Mouse (Mus musculus) midbrain, embryonic 15.5 days (tissue): Measurements from ENCODE around the gene Vmp1. TPM values are rescaled to one million over a fixed set of nuclear protein-coding genes. Genes with fewer than 3 reads are reported as not detected.
A peak's percentile ranks its signal among the peaks of the same experiment; 100 is the strongest.

ENCODE experiments used
- ATAC-seq: fragments of 200-750 bp; cut with Nextera tagmentation; replicated peaks from 2 replicates; pipeline ENCODE4 v1.8.0; 2017; ENCODE audit warnings: moderate TSS enrichment
- H3K27ac ChIP-seq: fragments of 300-500 bp; sonication (generic); 2 replicates; pipeline ENCODE4 v1.5.1; 2015; ENCODE audit warnings: mild to moderate bottlenecking, inconsistent platforms
- H3K27me3 ChIP-seq: fragments of 300-500 bp; sonication (generic); replicated peaks from 2 replicates; pipeline ENCODE4 v1.6.1; 2015; ENCODE audit warnings: inconsistent platforms
- H3K36me3 ChIP-seq: fragments of 300-500 bp; sonication (generic); replicated peaks from 2 replicates; pipeline ENCODE4 v1.6.1; 2015; ENCODE audit warnings: inconsistent platforms
- H3K4me1 ChIP-seq: fragments of 300-500 bp; sonication (generic); 2 replicates; pipeline ENCODE4 v1.6.1; 2015; ENCODE audit warnings: inconsistent platforms
- H3K4me2 ChIP-seq: fragments of 300-500 bp; sonication (generic); 2 replicates; pipeline ENCODE4 v1.6.1; 2015; ENCODE audit warnings: inconsistent platforms, mild to moderate bottlenecking, moderate library complexity
- H3K4me3 ChIP-seq: fragments of 300-500 bp; sonication (generic); 2 replicates; pipeline ENCODE4 v1.5.1; 2015; ENCODE audit warnings: mild to moderate bottlenecking, inconsistent platforms
- H3K9ac ChIP-seq: fragments of 300-500 bp; sonication (generic); 2 replicates; pipeline ENCODE4 v1.6.1; 2015; ENCODE audit warnings: mild to moderate bottlenecking, inconsistent platforms
- H3K9me3 ChIP-seq: fragments of 300-500 bp; sonication (generic); 2 replicates; pipeline ENCODE4 v1.6.1; 2016; ENCODE audit warnings: inconsistent platforms
- WGBS: fragments of 180-500 bp; shearing (Covaris S2); methylation state at CpG from one replicate; pipeline ENCODE4 v1.1.7; 2015; ENCODE audit warnings: mixed read lengths; 5-methylcytosine and 5-hydroxymethylcytosine counted together
- polyA plus RNA-seq: library from polyadenylated mRNA; unstranded; fragments of >200 nt; fragmentation: Nextera tagmentation; extraction: Ambion mirVana; gene quantifications from 2 replicates; pipeline ENCODE4 v1.2.1, GENCODE M21; 2015

Gene Vmp1
- polyA plus RNA-seq, 1 experiment from 2014 or later: 111 TPM

DNA sequence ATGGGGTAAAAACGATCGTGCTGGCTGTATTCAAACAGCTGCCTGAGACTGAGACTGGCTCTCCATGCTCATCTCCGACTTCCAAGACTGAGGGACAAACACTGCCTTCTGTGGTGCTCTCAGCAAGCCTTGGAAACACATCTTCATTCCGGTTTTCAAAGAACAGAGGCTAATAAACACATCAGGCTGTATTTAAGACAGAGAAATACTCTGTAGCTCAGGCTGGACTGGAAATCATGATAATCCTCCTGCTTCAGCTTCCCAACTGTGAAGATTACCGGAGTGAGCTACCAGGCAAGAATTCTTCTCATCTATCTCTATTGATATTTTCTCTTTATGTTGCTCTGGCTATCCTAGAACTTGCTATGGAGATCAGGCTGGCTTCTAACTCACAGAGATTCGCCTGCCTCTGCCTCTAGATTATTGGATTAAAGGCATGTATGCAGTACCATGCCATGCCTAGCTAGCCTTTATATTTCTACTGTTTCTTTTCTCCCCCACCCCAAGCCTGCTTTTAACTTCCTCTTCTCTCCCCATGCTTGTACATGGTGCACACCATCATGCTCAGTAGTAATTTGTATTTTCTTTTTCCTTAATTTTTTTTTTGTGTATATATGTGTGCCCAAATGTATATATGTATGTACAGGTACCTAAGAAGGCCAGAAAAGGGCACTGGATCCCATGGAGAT, 89.3 kb downstream of the Vmp1 start:
- H3K27me3 ChIP-seq: no peaks in the 10 kb centered on the region
- no peak overlapping the region for H3K4me2 ChIP-seq
- no peaks in the 10 kb centered on the region for H3K9me3 ChIP-seq
- no peaks in the 10 kb centered on the region for H3K36me3 ChIP-seq
- H3K27ac ChIP-seq: no peak overlapping the region
- H3K4me3 ChIP-seq: no peak overlapping the region
- no peak overlapping the region for H3K9ac ChIP-seq
- WGBS: 72% methylated on average over 6 of the region's 6 CpGs
- no peak for ATAC-seq
- H3K4me1 ChIP-seq: peaks cover 6% of the 10 kb centered on the region; the same call in 1 of the 2 replicates

DNA sequence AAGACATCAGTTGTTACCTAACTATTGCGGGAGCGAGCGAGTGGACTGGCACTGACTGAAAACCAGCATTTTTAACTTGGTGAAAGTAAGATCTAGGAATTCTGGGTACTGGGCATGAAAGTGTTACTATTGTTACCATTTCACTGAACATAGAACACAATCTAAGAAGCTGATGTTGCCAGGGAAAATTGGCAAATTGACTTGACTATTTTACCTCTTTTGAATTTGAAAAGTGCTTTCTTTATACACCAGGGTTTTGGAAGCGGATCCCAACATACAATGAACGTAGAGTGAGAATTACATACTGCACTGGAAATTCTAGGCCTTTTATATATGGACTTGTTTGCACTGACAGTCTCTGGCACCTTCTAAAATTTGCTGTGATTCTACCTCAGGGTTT, 90.2 kb downstream of the Vmp1 start:
- WGBS: 59% methylated on average over 5 of the region's 5 CpGs
- 0 out of 2 replicates have a peak overlapping the region, but pooled peaks have one; percentile 4 for H3K27ac ChIP-seq
- no peak for ATAC-seq

DNA sequence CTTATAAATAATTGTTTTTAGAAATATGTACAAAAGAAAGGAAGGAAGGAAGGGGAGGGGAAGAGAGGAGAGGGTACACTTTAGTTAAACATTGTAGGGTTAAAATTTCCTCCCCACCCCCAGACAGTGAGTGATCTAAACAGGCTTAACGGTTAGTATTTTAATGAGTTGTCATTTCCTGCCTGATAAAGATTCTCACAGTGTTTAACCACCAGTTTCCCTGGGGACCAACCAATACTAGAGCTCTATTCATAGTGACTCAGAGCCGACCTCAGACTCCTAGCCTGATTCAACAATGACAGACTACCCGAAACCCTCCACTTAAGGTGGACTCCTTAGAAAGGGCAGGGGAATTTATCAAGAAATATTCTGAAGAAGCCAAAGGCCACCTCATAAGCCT, 90.6 kb downstream of the Vmp1 start:
- Histone ChIP-seq H3K27me3 (no peaks in the 10 kb centered on the region), H3K27ac (0 out of 2 replicates have a peak overlapping the region, but pooled peaks have one; percentile 4), H3K9me3 (no peaks in the 10 kb centered on the region), H3K4me2 (no peak overlapping the region), H3K4me1 (peaks cover 6% of the 10 kb centered on the region; the same call in 1 of the 2 replicates), H3K36me3 (no peaks in the 10 kb centered on the region), H3K4me3 (no peak overlapping the region), H3K9ac (no peak overlapping the region)
- WGBS: 22% methylated on average over 3 of the region's 3 CpGs
- no peak for ATAC-seq

More for the DNA sequence above, 90.2 kb downstream of the Vmp1 start:
- Histone ChIP-seq H3K9me3 (no peaks in the 10 kb centered on the region), H3K4me1 (peaks cover 6% of the 10 kb centered on the region; the same call in 1 of the 2 replicates), H3K4me2 (no peak overlapping the region), H3K9ac (no peak overlapping the region), H3K27me3 (no peaks in the 10 kb centered on the region), H3K4me3 (no peak overlapping the region), H3K36me3 (no peaks in the 10 kb centered on the region)

DNA sequence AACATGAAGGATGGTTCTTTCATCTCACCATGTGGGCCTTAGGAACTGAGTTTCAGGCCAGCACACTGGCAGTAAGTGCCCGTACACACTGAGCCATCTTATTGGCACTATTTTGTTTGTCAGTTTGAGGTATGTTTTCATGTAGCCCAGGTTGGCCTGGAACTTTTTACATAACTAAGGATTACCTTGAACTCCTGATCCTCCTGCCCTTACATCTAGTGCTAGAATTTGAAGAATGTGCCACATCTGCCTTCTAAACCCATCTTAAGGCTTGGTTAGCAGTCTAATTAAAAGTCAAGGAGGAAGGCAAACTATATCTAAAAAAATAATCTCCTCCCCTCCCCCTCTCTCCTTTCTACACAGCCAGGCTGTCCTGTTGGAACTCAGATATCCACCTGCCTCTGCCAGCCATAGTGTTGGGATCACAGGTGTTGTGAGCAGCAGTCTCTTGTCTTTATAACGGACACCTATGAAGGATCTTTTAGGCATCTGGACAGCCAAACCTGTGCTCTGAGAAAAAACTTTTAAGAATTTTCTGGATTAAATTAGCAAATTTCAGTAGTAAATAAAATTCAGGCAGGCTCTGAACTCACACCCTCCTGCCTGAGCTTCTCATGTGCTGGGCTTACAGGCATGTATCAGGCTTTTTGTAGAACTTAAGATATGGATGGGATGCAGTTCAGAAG, 91.6 kb downstream of the Vmp1 start:
- Histone ChIP-seq H3K27me3 (no peaks in the 10 kb centered on the region), H3K4me3 (no peak overlapping the region), H3K4me2 (no peak overlapping the region), H3K9ac (no peak overlapping the region), H3K36me3 (no peaks in the 10 kb centered on the region), H3K9me3 (no peaks in the 10 kb centered on the region), H3K4me1 (peaks cover 10% of the 10 kb centered on the region), H3K27ac (no peak overlapping the region)
- WGBS: 89% methylated on average over 2 of the region's 2 CpGs
- ATAC-seq: no peak

DNA sequence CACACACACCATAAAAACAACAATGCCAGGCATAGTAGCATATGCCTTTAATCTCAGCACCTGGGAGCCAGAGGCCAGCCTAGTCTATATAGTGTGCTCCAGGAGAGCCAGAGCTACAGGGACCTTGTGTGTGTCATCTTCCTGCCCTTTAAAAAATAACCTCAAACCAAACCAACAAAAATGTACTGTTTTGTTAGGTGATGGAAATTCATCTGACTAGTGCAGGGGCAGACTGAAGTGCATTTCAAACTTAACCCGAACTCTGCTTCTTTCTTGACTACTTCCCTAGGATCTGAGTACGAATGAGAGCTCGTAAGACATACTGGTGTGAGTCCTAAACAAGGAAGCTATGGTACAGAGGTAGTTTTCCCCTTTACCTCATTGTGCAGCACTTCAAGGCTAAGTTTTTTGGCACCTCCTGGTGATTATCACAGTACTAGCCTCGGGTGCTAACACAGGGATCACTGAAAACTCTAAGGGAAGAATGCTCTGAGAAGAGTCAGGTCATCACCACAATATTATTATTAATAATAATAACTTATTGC, 92.3 kb downstream of the Vmp1 start:
- Histone ChIP-seq H3K27ac (no peak overlapping the region), H3K9me3 (no peaks in the 10 kb centered on the region), H3K36me3 (no peaks in the 10 kb centered on the region), H3K9ac (no peak overlapping the region), H3K4me2 (no peak overlapping the region), H3K4me1 (peaks cover 15% of the 10 kb centered on the region), H3K27me3 (no peaks in the 10 kb centered on the region), H3K4me3 (no peak overlapping the region)
- no peak for ATAC-seq
- 88% methylated on average over 4 of the region's 4 CpGs for WGBS

DNA sequence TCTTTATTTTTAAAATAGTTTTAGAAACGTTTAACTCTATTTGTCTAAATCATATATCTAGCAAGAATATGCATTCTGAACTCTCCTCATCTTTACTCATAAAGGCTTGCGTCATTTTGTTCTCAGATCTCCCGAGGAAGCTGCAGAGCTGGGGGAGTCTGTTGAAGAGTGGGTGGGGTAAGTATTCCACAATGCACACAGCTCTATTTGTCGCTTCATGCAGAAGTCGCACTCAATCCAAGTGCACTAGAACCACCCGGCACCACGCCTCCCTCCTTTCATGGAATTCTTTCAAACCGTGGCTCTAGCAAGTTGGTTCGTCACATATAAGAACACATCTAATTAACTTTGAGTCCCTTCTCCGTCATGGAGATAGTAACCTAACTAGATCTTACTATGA, 93.1 kb downstream of the Vmp1 start:
- 92% methylated on average over 10 of the region's 10 CpGs for WGBS
- Histone ChIP-seq H3K36me3 (no peaks in the 10 kb centered on the region), H3K4me1 (peaks cover 15% of the 10 kb centered on the region), H3K4me2 (no peak overlapping the region), H3K27ac (no peak overlapping the region), H3K9ac (no peak overlapping the region), H3K27me3 (no peaks in the 10 kb centered on the region), H3K9me3 (no peaks in the 10 kb centered on the region), H3K4me3 (no peak overlapping the region)
- no peak for ATAC-seq

DNA sequence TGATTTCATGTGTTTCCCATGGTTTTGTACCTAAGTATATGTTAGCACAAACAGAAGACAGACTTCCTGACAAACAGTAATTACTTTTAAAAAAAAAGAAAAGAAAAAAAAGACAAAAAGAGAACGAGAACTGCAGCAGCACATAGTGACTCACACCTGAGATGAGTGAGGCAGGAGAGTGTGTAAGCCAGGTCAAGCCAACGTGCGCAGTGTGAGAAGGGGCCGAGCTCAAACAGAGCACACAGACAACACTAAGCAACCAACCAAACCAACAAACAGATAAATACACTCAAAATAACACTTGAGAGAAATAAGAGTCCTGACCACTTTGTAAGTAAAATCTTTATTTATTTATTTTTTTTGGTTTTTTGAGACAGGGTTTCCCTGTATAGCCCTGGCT, 93.6 kb downstream of the Vmp1 start:
- Histone ChIP-seq H3K4me3 (no peak overlapping the region), H3K27ac (no peak overlapping the region), H3K9ac (no peak overlapping the region), H3K4me1 (peaks cover 15% of the 10 kb centered on the region), H3K4me2 (no peak overlapping the region), H3K9me3 (no peaks in the 10 kb centered on the region), H3K36me3 (no peaks in the 10 kb centered on the region), H3K27me3 (no peaks in the 10 kb centered on the region)
- no peak for ATAC-seq
- WGBS: 92% methylated on average over 4 of the region's 4 CpGs

DNA sequence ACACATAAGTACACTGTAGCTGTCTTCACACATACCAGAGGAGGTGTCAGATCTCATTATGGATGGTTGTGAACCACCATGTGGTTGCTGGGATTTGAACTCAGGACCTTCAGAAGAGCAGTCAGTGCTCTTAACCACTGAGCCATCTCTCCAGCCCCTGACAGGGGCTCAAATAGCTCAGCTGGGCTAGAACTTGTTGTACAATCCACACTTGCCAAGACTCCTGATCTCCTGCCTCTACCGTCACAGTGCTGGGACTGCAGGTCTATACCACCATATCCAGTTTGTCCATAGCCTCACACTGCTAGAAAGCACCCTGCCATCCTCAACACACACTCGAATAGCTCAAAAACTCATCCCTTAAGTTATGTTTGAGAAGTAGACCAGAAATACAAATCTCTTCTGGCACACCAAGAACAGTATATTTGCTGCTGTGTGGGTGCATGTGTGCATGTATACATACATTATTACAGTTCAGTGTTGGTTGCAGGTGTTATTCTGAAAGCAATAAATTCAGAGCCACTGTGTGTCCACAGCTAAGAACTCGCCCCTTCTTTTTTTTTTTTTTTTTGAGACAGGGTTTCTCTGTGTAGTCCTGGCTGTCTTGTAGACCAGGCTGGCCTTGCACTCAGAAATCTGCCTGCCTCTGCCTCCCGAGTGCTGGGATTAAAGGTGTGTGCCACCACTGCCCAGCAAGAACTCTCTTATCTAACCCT, 94.9 kb downstream of the Vmp1 start:
- H3K4me1 ChIP-seq: peaks cover 15% of the 10 kb centered on the region
- H3K27ac ChIP-seq: no peak overlapping the region
- no peak for ATAC-seq
- no peaks in the 10 kb centered on the region for H3K27me3 ChIP-seq
- H3K4me3 ChIP-seq: no peak overlapping the region
- H3K4me2 ChIP-seq: no peak overlapping the region
- WGBS: 92% methylated on average over 4 of the region's 4 CpGs
- H3K36me3 ChIP-seq: no peaks in the 10 kb centered on the region
- H3K9me3 ChIP-seq: no peaks in the 10 kb centered on the region
- H3K9ac ChIP-seq: no peak overlapping the region

DNA sequence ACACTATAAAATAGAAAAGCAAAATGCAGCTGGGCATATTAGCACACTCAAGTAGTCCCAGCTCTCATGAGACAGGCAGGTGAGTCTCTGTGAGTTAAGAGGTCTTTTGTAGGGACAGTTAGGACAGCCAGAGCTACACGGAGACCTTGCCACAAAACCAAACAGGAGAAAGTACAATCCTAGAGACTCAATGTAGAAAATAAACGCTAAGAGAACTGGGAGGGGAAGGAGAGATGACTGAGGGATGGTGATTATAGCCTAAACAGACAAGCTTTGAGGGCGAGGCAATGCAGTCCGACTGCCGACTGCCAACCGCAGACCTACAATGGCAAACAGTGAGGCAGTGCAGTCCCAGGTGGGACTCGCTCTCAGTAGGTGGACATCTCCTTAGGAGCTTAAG, 95.8 kb downstream of the Vmp1 start:
- H3K4me1 ChIP-seq: peaks cover 9% of the 10 kb centered on the region; the same call in 1 of the 2 replicates
- 49% methylated on average over 7 of the region's 7 CpGs for WGBS
- no peaks in the 10 kb centered on the region for H3K9me3 ChIP-seq
- no peak overlapping the region for H3K9ac ChIP-seq
- H3K4me3 ChIP-seq: no peak overlapping the region
- no peaks in the 10 kb centered on the region for H3K27me3 ChIP-seq
- no peak overlapping the region for H3K27ac ChIP-seq
- H3K36me3 ChIP-seq: no peaks in the 10 kb centered on the region
- H3K4me2 ChIP-seq: no peak overlapping the region
- no peak for ATAC-seq

DNA sequence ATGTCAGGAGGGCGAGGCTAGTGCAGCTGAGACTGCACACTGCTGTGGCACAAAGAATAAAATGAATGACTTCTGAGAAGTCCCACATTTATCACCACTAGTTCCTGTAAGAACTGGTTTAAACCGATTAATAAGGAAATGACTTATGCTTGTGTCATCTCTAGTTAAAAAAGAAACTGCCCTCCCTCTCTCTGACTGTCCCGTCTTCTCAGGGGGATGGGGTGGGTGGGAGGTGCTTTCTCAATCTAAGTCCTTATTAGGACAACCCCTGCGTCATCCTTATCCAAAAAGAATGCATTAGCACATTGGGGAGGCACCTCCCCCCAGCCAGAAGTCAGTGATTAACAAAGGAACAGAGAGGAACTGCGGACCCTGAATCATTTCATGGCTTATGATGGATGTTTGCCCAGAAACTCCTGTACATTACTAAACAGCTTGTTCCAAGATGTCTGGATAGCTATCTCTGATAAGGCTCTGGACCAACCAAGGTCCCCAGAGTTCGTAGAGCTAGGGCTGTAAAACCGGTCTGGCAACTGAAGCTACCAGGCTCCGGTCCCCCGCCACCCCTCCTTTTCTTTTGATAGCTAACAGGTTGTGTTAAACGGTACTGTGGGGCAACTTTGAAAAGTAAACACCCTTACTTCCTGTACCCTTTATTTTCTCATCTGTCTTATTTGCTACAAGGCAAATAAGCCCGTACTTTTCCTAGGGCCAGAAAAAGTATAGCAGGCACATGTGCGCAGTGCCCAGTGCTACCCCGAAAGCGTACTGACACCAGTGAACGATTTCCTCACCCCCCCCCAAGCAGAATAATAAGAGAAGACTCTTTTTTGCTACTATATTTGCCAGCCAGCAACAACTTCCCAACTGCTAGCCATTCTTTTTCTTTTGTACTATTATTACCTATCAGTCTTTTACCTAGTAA, 96.5 kb downstream of the Vmp1 start:
- no peaks in the 10 kb centered on the region for H3K9me3 ChIP-seq
- H3K27me3 ChIP-seq: no peaks in the 10 kb centered on the region
- no peak overlapping the region for H3K9ac ChIP-seq
- no peaks in the 10 kb centered on the region for H3K36me3 ChIP-seq
- H3K27ac ChIP-seq: no peak overlapping the region
- peak overlapping the region; percentile 17 for H3K4me2 ChIP-seq
- ATAC-seq: no peak
- H3K4me1 ChIP-seq: peaks cover 9% of the 10 kb centered on the region; the same call in 1 of the 2 replicates
- no peak overlapping the region for H3K4me3 ChIP-seq
- WGBS: 16% methylated on average over 15 of the region's 15 CpGs

DNA sequence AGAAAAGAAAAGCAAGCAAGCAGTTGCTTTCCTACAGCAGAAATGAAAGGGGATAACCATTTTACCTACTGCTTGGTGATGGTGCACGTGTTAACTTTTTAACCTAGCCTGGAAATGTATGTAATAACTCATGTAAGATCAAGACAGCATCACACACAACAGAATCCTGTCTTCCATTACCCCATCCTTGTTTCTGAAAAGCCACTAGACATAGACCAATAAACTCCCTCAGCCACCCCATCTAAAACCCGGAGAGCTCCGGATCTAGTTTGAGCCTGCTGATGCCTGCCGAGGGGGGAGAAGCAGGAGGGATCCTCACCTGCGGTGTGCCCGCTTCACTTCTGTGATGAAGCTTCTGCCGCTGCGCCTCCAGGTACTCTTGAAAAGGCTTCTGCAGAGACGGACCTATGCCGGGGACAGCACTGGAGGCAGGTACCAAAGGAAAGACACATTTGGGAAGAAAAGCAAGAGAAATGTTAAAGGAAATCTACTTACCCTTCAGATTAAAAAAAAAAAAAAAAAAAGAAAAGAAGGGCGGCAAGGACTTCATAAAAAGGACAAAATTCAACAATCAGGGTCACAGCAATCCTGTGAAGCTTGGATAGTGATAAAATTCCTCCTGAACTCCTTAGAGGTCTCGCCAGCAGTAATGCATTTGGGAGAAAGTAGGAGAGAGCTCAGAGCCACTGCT, 97.3 kb downstream of the Vmp1 start:
- peak overlapping the region; percentile 17 for H3K4me2 ChIP-seq
- no peak for ATAC-seq
- no peak overlapping the region for H3K4me3 ChIP-seq
- H3K36me3 ChIP-seq: no peaks in the 10 kb centered on the region
- no peaks in the 10 kb centered on the region for H3K27me3 ChIP-seq
- no peak overlapping the region for H3K9ac ChIP-seq
- peaks cover 9% of the 10 kb centered on the region; the same call in 1 of the 2 replicates for H3K4me1 ChIP-seq
- H3K9me3 ChIP-seq: no peaks in the 10 kb centered on the region
- H3K27ac ChIP-seq: no peak overlapping the region
- WGBS: 24% methylated on average over 12 of the region's 12 CpGs
